Mouse (Mus musculus): Measurements from ENCODE around the gene Il21. TPM values are rescaled to one million over a fixed set of nuclear protein-coding genes. Genes with fewer than 3 reads are reported as not detected.

Gene Il21
- total RNA-seq (2023), result not detected

DNA sequence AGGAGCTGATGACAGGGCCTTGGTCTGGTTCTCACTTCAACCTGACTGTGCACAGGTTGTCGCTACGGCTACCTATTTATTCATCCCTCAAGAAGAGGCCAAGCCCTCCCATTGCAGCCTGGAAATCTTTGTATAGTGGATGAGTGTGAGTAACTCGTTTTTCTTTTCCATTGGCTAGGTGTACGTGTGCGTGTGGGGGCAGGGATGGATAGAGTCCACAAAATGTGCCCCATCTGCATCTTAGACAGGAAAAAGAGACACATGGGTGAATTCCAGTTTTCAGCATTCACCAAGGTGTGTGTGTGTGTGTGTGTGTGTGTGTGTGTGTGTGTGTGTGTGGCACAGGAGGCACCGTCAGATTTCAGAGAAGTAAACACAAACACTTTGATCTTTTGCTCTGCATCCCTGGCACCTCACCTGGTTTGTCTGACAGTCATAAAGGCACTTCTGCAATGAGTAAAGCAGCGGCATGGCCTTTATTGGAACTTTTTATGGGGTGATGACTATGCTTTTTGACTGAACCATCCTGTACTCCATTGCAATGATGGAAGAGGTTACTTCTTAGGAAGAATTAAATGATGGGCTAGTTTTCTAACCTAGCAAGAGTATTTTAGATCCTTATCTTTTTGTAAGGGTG, at the start of gene Il21:
Gene Il21 (minus strand): TSS at position 51 of the 637 bp plus-strand sequence.

Other genes with a start within 250 kb of the Il21 start
- gene Adad1, start 169.1 kb downstream of the Il21 start, total RNA-seq (2023), result not detected
- gene Il2, start 106.7 kb downstream of the Il21 start, total RNA-seq (2023), result not detected
- 1 to 10 TPM in 1 of 2 experiments, under 1 TPM in 1; 0.97 to 1.2 TPM for gene Bbs12, start 79.9 kb upstream of the Il21 start, total RNA-seq (2023)
- under 1 TPM in 1 of 2 experiments, not detected in 1; 0.30 TPM for gene Cetn4, start 80.1 kb upstream of the Il21 start, total RNA-seq (2023)
- gene Fgf2, start 115.7 kb upstream of the Il21 start, total RNA-seq (2023), result under 1 TPM in 1 of 2 experiments, not detected in 1; 0.08 TPM
- 10 to 100 TPM; 45.1 to 70.6 TPM for gene Spata5, start 187.3 kb upstream of the Il21 start, total RNA-seq (2023)
- gene Nudt6, start 187.6 kb upstream of the Il21 start, total RNA-seq (2023), result 10 to 100 TPM in 1 of 2 experiments, 1 to 10 TPM in 1; 7.5 to 11.5 TPM

All from monocyte, adult 59 days (primary cell).